In genomic region chr11:72477182-72477581, GRCm38 (mm10) we compare ENCODE assay signal across 17 mouse cellular contexts. TPM values are rescaled to one million over a fixed set of nuclear protein-coding genes. Genes with fewer than 3 reads are reported as not detected.
A peak's percentile ranks its signal among the peaks of the same experiment; 100 is the strongest.
DNase-seq lines count a peak whose midpoint lies in the region; ATAC-seq and TF ChIP-seq lines count a peak whose summit lies in the region.
"Had no signal": no experiment of that assay in that cellular context is flagged by ENCODE, and none has a peak within 500 bp of the region (broad histone marks: within the 10 kb centered on the region; RNA-seq: fewer than 3 reads in every experiment).

No protein-coding gene starts in this region.

- 43% methylated on average over 5 of the region's 5 CpGs for WGBS in kidney, postnatal 0 days
- WGBS in heart, embryonic 15.5 days: 41% methylated on average over 5 of the region's 5 CpGs
- WGBS in liver, embryonic 13.5 days (ENCODE audit: insufficient replicate concordance): 26% methylated on average over 5 of the region's 5 CpGs

- no peak for ATAC-seq in kidney, postnatal 0 days (replicated peaks; ENCODE audit: low FRiP score, low read depth)
- ATAC-seq in heart, embryonic 15.5 days (replicated peaks; ENCODE audit: insufficient number of reproducible peaks, insufficient read depth, low FRiP score, low read depth): no peak
- no peak for ATAC-seq in liver, embryonic 13.5 days (ENCODE audit: low read depth)
- ATAC-seq: forebrain, postnatal 0 days; Patski had no signal

- no peak overlapping the region for H3K9ac ChIP-seq in kidney, postnatal 0 days (ENCODE audit: low read depth, low read length)
- 0 out of 2 replicates have a peak overlapping the region, but pooled peaks have one; percentile 24 for H3K9ac ChIP-seq in heart, embryonic 15.5 days
- H3K9ac ChIP-seq in liver, embryonic 13.5 days: no peak overlapping the region
- H3K9ac ChIP-seq: embryonic facial prominence, embryonic 13.5 days; forebrain, postnatal 0 days; liver, embryonic 15.5 days had no signal

- peaks cover 7% of the 10 kb centered on the region; the same call in 1 of the 2 replicates for H3K4me1 ChIP-seq in kidney, postnatal 0 days (replicated peaks; ENCODE audit: insufficient read depth, low read length)
- peaks cover 37% of the 10 kb centered on the region for H3K4me1 ChIP-seq in brown adipose tissue, adult 24 weeks (ENCODE audit: control insufficient read depth, insufficient read depth, insufficient read length, low read length)
- H3K4me1 ChIP-seq in heart, embryonic 15.5 days (replicated peaks): peaks cover 21% of the 10 kb centered on the region
- H3K4me1 ChIP-seq in liver, embryonic 13.5 days (replicated peaks): peaks cover 100% of the 10 kb centered on the region

- intact Hi-C loops in left cerebral cortex, postnatal 4 days (cut with DNase I): no loop called here

- no peaks in the 10 kb centered on the region for H3K27me3 ChIP-seq in kidney, postnatal 0 days (ENCODE audit: insufficient read depth, low read length)
- no peaks in the 10 kb centered on the region for H3K27me3 ChIP-seq in heart, embryonic 15.5 days
- H3K27me3 ChIP-seq in liver, embryonic 13.5 days: no peaks in the 10 kb centered on the region
- H3K27me3 ChIP-seq: embryonic facial prominence, embryonic 13.5 days; liver, embryonic 15.5 days; Patski had no signal

- no peak for DNase-seq in kidney, postnatal 0 days (ENCODE audit: low spot score)
- no peak for DNase-seq in kidney, adult 8-10 months
- no peak for DNase-seq in liver, embryonic 13.5 days
- DNase-seq in spleen, adult 18-20 months: no peak
- DNase-seq in left cerebral cortex, postnatal 4 days: no peak
- no peak for DNase-seq in embryo, embryonic 10.5 days (ENCODE audit: low spot score)
- DNase-seq: adrenal gland, postnatal 25 days; cerebellum, adult 11 months; forebrain, postnatal 0 days; layer of hippocampus, postnatal 36 days; thymus, postnatal 25 days had no signal

- no peaks in the 10 kb centered on the region for H3K36me3 ChIP-seq in kidney, postnatal 0 days (ENCODE audit: insufficient read depth, low read length)
- no peaks in the 10 kb centered on the region for H3K36me3 ChIP-seq in heart, embryonic 15.5 days
- no peaks in the 10 kb centered on the region for H3K36me3 ChIP-seq in liver, embryonic 13.5 days
- H3K36me3 ChIP-seq: embryonic facial prominence, embryonic 13.5 days; liver, embryonic 15.5 days had no signal

- no peak overlapping the region for H3K4me2 ChIP-seq in kidney, postnatal 0 days (ENCODE audit: low read length)
- H3K4me2 ChIP-seq in heart, embryonic 15.5 days: no peak overlapping the region
- H3K4me2 ChIP-seq in liver, embryonic 13.5 days: no peak overlapping the region
- H3K4me2 ChIP-seq: embryonic facial prominence, embryonic 13.5 days; liver, embryonic 15.5 days had no signal

- no peak for TF ChIP-seq CTCF in kidney, postnatal 0 days (IDR thresholded peaks at IDR 0.05; ENCODE audit: low read depth)

- no peak overlapping the region for H3K4me3 ChIP-seq in kidney, postnatal 0 days (replicated peaks; ENCODE audit: low read depth, low read length)
- no peak overlapping the region for H3K4me3 ChIP-seq in brown adipose tissue, adult 24 weeks (ENCODE audit: insufficient read depth, low read depth, low read length)
- H3K4me3 ChIP-seq in heart, embryonic 15.5 days: no peak overlapping the region
- H3K4me3 ChIP-seq in liver, embryonic 13.5 days (replicated peaks): no peak overlapping the region
- H3K4me3 ChIP-seq: embryonic facial prominence, embryonic 13.5 days; liver, embryonic 15.5 days had no signal

- peak overlapping the region; percentile 34; the same call in 1 of the 2 replicates for H3K27ac ChIP-seq in kidney, postnatal 0 days
- peak overlapping the region; percentile 77 for H3K27ac ChIP-seq in brown adipose tissue, adult 24 weeks (replicated peaks; ENCODE audit: low read depth, low read length)
- H3K27ac ChIP-seq in heart, embryonic 15.5 days: peak overlapping the region; percentile 53
- H3K27ac ChIP-seq in liver, embryonic 13.5 days: peak overlapping the region; percentile 51; the same call in 1 of the 2 replicates
- H3K27ac ChIP-seq: liver, embryonic 15.5 days had no signal

- H3K9me3 ChIP-seq in kidney, postnatal 0 days (replicated peaks; ENCODE audit: low read length): no peaks in the 10 kb centered on the region
- no peaks in the 10 kb centered on the region for H3K9me3 ChIP-seq in heart, embryonic 15.5 days (replicated peaks)
- no peaks in the 10 kb centered on the region for H3K9me3 ChIP-seq in liver, embryonic 13.5 days (replicated peaks)
- H3K9me3 ChIP-seq: embryonic facial prominence, embryonic 13.5 days; liver, embryonic 15.5 days had no signal

RNA-seq across cellular contexts. Expression of gene Spns2, which starts 12.5 kb away (rescaled TPM):
- polyA plus RNA-seq in kidney, postnatal 0 days (2015; fragmentation: Nextera tagmentation; extraction: Ambion mirVana): 6.3 and 7.4 TPM in 2 replicates
- 3.2 and 3.5 TPM in 2 replicates for polyA plus RNA-seq in brown adipose tissue, adult 24 weeks (2012; ENCODE audit: insufficient read depth, insufficient read length, missing spikeins)
- 2.8 and 3.2 TPM in 2 replicates for polyA plus RNA-seq in heart, embryonic 15.5 days (2015; fragmentation: Nextera tagmentation; extraction: Ambion mirVana)
- polyA plus RNA-seq in liver, embryonic 13.5 days (2015; fragmentation: Nextera tagmentation; extraction: Ambion mirVana): 4.3 and 5.5 TPM in 2 replicates
- 10 to 100 TPM; 36.5 to 37.0 TPM for total RNA-seq in left cerebral cortex, postnatal 4 days (2021)

RNA-seq across cellular contexts. Expression of gene Mybbp1a, which starts 36.0 kb away (rescaled TPM):
- 107 and 109 TPM in 2 replicates for polyA plus RNA-seq in kidney, postnatal 0 days (2015; fragmentation: Nextera tagmentation; extraction: Ambion mirVana)
- polyA plus RNA-seq in brown adipose tissue, adult 24 weeks (2012; ENCODE audit: insufficient read depth, insufficient read length, missing spikeins): 23.2 and 24.3 TPM in 2 replicates
- 57.8 and 83.8 TPM in 2 replicates for polyA plus RNA-seq in heart, embryonic 15.5 days (2015; fragmentation: Nextera tagmentation; extraction: Ambion mirVana)
- 129 and 138 TPM in 2 replicates for polyA plus RNA-seq in liver, embryonic 13.5 days (2015; fragmentation: Nextera tagmentation; extraction: Ambion mirVana)
- 10 to 100 TPM; 68.3 to 77.3 TPM for total RNA-seq in left cerebral cortex, postnatal 4 days (2021)

RNA-seq across cellular contexts. Expression of gene Ggt6, which starts 41.9 kb away (rescaled TPM):
- polyA plus RNA-seq in kidney, postnatal 0 days (2015; fragmentation: Nextera tagmentation; extraction: Ambion mirVana): 3.3 and 3.8 TPM in 2 replicates
- polyA plus RNA-seq in brown adipose tissue, adult 24 weeks (2012; ENCODE audit: insufficient read depth, insufficient read length, missing spikeins): 0.99 TPM in 1 of 2 replicates, not detected in the other
- 0.15 TPM in 1 of 2 replicates, not detected in the other for polyA plus RNA-seq in heart, embryonic 15.5 days (2015; fragmentation: Nextera tagmentation; extraction: Ambion mirVana)
- polyA plus RNA-seq in liver, embryonic 13.5 days (2015; fragmentation: Nextera tagmentation; extraction: Ambion mirVana): not detected in 2 replicates
- total RNA-seq in left cerebral cortex, postnatal 4 days (2021): not detected
- total RNA-seq: forebrain, postnatal 0 days; layer of hippocampus, postnatal 36 days had no signal
- polyA plus RNA-seq: forebrain, postnatal 0 days; heart, embryonic 14.5 days had no signal
